Mouse (Mus musculus) midbrain, embryonic 15.5 days (tissue): ENCODE results near the gene Tex45. TPM values are rescaled to one million over a fixed set of nuclear protein-coding genes. Genes with fewer than 3 reads are reported as not detected.

ENCODE experiments used
- ATAC-seq: fragments of 200-750 bp; cut with Nextera tagmentation; replicated peaks from 2 replicates; pipeline ENCODE4 v1.8.0; 2017; ENCODE audit warnings: moderate TSS enrichment
- H3K27ac ChIP-seq: fragments of 300-500 bp; sonication (generic); 2 replicates; pipeline ENCODE4 v1.5.1; 2015; ENCODE audit warnings: mild to moderate bottlenecking, inconsistent platforms
- H3K27me3 ChIP-seq: fragments of 300-500 bp; sonication (generic); replicated peaks from 2 replicates; pipeline ENCODE4 v1.6.1; 2015; ENCODE audit warnings: inconsistent platforms
- H3K36me3 ChIP-seq: fragments of 300-500 bp; sonication (generic); replicated peaks from 2 replicates; pipeline ENCODE4 v1.6.1; 2015; ENCODE audit warnings: inconsistent platforms
- H3K4me1 ChIP-seq: fragments of 300-500 bp; sonication (generic); 2 replicates; pipeline ENCODE4 v1.6.1; 2015; ENCODE audit warnings: inconsistent platforms
- H3K4me2 ChIP-seq: fragments of 300-500 bp; sonication (generic); 2 replicates; pipeline ENCODE4 v1.6.1; 2015; ENCODE audit warnings: inconsistent platforms, mild to moderate bottlenecking, moderate library complexity
- H3K4me3 ChIP-seq: fragments of 300-500 bp; sonication (generic); 2 replicates; pipeline ENCODE4 v1.5.1; 2015; ENCODE audit warnings: mild to moderate bottlenecking, inconsistent platforms
- H3K9ac ChIP-seq: fragments of 300-500 bp; sonication (generic); 2 replicates; pipeline ENCODE4 v1.6.1; 2015; ENCODE audit warnings: mild to moderate bottlenecking, inconsistent platforms
- H3K9me3 ChIP-seq: fragments of 300-500 bp; sonication (generic); 2 replicates; pipeline ENCODE4 v1.6.1; 2016; ENCODE audit warnings: inconsistent platforms
- WGBS: fragments of 180-500 bp; shearing (Covaris S2); methylation state at CpG from one replicate; pipeline ENCODE4 v1.1.7; 2015; ENCODE audit warnings: mixed read lengths; 5-methylcytosine and 5-hydroxymethylcytosine counted together
- polyA plus RNA-seq: library from polyadenylated mRNA; unstranded; fragments of >200 nt; fragmentation: Nextera tagmentation; extraction: Ambion mirVana; gene quantifications from 2 replicates; pipeline ENCODE4 v1.2.1, GENCODE M21; 2015

Tex45 gene
- polyA plus RNA-seq, 1 experiment from 2014 or later: 0.23 TPM

DNA sequence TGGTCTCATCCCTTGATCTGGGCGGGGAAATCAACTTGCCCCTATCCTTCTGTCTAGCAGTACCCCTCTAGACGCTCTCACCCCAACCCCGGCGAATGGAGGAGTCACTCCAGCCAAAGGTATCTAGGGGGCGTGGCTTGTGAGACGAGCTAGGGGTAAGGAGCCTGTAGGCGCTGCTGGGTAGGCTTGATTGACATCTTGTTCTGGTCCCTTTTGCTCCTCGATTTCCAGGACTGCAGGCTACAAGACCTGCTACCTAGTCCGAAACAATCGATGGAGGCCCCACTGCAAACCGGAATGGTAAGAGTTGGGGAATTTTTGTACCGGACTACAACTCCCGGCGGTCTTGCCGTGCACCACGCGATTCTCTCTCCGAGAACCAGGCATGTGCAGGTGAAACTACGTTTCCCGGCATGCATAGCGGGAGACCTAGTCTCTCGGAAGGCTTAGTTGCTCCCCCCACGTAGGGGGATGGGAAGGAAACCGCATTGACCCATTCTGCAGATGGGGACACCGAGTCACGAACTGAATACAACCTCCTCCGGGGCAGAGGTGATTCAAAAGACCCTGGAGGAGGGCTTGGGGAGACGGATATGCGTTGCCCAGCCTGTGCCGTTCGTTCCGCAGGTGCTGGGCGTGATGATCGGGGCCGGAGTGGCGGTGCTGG lies 45.9 kb downstream of the Tex45 start:
- Histone ChIP-seq H3K4me3 (peak overlapping the region; percentile 68), H3K9me3 (no peaks in the 10 kb centered on the region), H3K27ac (peak overlapping the region; percentile 82), H3K4me2 (peak overlapping the region; percentile 92), H3K36me3 (peaks cover 4% of the 10 kb centered on the region; the same call in 1 of the 2 replicates), H3K27me3 (no peaks in the 10 kb centered on the region), H3K4me1 (peaks cover 16% of the 10 kb centered on the region), H3K9ac (peak overlapping the region; percentile 72)
- under 1% methylated on average over 36 of the region's 36 CpGs for WGBS
- peak; percentile 90 for ATAC-seq

DNA sequence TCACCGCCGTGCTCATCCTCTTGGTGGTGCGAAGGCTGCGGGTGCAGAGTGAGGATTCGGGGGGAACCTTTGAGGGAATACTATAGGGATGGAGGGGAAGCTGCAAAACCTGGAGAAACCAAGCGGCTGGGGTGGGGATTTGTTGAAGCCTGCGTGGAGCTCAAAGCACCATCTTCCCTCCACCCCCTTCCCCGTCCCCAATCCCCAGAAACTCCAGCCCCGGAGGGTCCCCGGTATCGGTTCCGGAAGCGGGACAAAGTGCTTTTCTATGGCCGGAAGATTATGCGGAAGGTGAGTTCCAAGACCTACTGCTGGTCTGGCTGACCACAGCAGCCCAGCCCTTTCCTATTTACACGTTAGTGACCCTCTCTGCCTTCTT lies 46.4 kb downstream of the Tex45 start:
- peak overlapping the region; percentile 68 for H3K4me3 ChIP-seq
- H3K9me3 ChIP-seq: no peaks in the 10 kb centered on the region
- WGBS: 11% methylated on average over 16 of the region's 16 CpGs
- H3K9ac ChIP-seq: peak overlapping the region; percentile 72
- H3K27me3 ChIP-seq: no peaks in the 10 kb centered on the region
- no peak for ATAC-seq
- H3K4me1 ChIP-seq: peaks cover 16% of the 10 kb centered on the region
- H3K27ac ChIP-seq: peak overlapping the region; percentile 82
- peaks cover 4% of the 10 kb centered on the region; the same call in 1 of the 2 replicates for H3K36me3 ChIP-seq
- H3K4me2 ChIP-seq: peak overlapping the region; percentile 92

DNA sequence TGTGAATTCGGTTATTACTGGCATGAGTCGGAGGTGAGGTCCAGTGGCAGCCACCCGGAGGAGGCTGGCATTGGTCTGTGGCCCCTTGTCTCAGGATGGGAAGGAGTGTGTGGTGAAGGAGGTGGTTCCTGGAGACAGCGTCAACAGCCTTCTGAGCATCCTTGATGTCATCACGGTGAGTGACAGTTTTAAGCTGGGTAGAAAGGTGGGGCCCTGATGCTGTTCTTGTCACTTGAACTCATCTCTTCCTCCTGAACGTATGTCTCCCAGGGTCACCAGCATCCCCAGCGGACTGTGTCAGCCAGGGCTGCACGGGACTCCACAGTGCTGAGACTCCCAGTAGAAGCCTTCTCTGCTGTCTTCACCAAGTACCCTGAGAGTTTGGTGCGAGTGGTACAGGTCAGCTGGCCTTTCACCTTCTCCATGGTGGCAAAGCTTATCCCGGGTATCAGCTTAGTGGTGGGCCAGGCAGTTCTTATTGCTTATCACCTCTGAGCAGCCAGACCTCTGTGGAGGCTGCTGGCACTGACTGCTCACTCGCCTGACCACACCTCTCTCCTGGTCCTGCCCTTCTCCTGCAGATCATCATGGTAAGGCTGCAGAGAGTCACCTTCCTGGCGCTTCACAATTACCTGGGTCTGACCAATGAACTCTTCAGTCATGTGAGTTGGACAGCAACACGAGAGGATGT lies 51.5 kb downstream of the Tex45 start:
- 94% methylated on average over 13 of the region's 13 CpGs for WGBS

DNA sequence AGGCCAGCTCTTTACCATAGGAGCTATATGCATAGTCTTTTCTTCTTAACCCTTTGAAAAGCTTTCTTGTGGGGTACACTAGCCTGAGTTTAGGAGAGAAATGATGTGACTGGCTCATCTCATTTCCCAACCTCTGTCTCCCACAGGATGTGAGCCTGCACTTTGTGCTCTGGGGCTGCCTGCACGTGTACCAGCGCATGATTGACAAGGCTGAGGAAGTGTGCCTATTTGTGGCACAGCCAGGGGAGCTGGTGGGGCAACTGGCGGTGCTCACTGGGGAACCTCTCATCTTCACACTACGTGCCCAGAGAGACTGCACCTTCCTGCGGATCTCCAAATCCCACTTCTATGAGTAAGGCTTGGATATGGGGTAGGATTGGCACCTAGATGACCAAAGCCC lies 60.2 kb downstream of the Tex45 start:
- Histone ChIP-seq H3K27me3 (no peaks in the 10 kb centered on the region), H3K4me3 (no peak overlapping the region), H3K27ac (no peak overlapping the region), H3K9me3 (no peaks in the 10 kb centered on the region), H3K4me2 (no peak overlapping the region), H3K9ac (no peak overlapping the region), H3K36me3 (peaks cover 28% of the 10 kb centered on the region), H3K4me1 (no peaks in the 10 kb centered on the region)
- 88% methylated on average over 5 of the region's 5 CpGs for WGBS
- ATAC-seq: no peak

More for the DNA sequence above, 51.5 kb downstream of the Tex45 start:
- Histone ChIP-seq H3K27ac (no peak overlapping the region), H3K4me2 (no peak overlapping the region), H3K36me3 (peaks cover 34% of the 10 kb centered on the region), H3K9me3 (no peaks in the 10 kb centered on the region), H3K4me1 (peaks cover 3% of the 10 kb centered on the region), H3K4me3 (no peak overlapping the region), H3K9ac (no peak overlapping the region), H3K27me3 (no peaks in the 10 kb centered on the region)
- no peak for ATAC-seq

DNA sequence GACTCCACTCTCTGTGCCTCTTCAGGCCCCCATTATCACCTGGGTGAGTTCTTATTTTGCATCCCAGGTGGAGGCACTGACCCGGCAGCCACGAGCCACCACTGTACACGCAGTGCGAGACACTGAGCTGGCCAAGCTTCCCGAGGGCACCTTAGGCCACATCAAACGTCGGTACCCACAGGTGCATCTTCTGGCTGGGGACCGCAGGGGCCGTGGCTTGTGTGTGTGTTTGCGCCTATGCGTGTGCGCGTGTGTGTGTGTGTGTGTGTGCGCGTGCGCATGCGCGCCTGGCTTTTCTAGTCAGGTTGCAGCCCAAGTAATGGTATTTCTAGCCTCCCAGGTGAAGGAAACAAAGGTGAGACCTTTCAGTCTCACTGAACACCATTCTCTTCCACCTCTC lies 61.3 kb downstream of the Tex45 start:
- peaks cover 31% of the 10 kb centered on the region for H3K36me3 ChIP-seq
- no peak overlapping the region for H3K27ac ChIP-seq
- H3K4me3 ChIP-seq: no peak overlapping the region
- H3K9ac ChIP-seq: no peak overlapping the region
- no peaks in the 10 kb centered on the region for H3K9me3 ChIP-seq
- no peak overlapping the region for H3K4me2 ChIP-seq
- H3K4me1 ChIP-seq: no peaks in the 10 kb centered on the region
- 95% methylated on average over 18 of the region's 18 CpGs for WGBS
- ATAC-seq: no peak
- no peaks in the 10 kb centered on the region for H3K27me3 ChIP-seq

DNA sequence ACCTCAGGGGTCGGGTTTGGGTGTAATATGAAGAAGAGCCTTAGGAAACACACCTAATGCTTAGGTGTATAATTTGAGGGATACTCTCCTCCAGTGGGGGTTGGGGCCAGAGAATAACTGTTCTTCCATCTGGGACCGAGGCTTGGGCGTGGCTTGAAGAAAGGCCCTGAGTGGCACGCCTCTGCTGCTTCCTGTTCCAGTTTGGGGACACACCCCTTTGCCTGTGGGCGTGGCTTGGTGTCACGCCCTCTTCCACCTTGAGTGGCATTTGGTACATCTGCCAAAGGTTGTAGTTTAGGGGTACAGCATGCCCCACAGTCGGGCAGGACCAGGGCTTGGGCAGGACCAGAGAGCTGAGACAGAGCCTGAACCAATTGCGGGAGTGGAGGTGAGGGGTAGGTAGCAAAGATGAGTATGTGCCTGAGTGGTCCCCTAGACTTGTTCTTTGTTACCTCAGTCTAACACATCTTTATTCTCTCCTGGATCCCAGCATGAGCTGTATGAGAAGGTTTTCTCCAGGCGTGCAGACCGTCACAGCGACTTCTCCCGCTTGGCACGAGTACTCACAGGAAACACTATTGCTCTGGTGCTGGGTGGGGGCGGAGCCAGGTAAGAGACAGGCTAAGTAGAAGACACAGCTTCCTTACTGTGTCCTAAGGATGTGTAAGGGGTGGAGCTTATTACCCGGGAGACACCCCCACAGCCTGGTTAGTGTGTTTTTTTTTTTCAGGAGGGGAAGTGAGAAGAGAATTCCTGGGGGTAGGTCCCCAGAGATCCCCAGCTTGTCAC lies 65.6 kb downstream of the Tex45 start:
- Histone ChIP-seq H3K27me3 (no peaks in the 10 kb centered on the region), H3K9me3 (no peaks in the 10 kb centered on the region), H3K4me2 (no peak overlapping the region), H3K36me3 (peaks cover 52% of the 10 kb centered on the region), H3K4me1 (no peaks in the 10 kb centered on the region), H3K9ac (no peak overlapping the region), H3K27ac (no peak overlapping the region), H3K4me3 (no peak overlapping the region)
- WGBS: 68% methylated on average over 15 of the region's 15 CpGs
- ATAC-seq: no peak

Other genes starting within 250 kb of the Tex45 start
- 64.0 and 64.4 TPM in 2 replicates for gene Insr, start 191.2 kb upstream of the Tex45 start, polyA plus RNA-seq
- gene A430078G23Rik, start 117.4 kb upstream of the Tex45 start, polyA plus RNA-seq: not detected in 2 replicates
- 11.8 and 13.3 TPM in 2 replicates for gene Arhgef18, start 77.9 kb upstream of the Tex45 start, polyA plus RNA-seq
- gene Pex11g, start 3.2 kb upstream of the Tex45 start, polyA plus RNA-seq: 4.9 and 5.4 TPM in 2 replicates
- 83.9 and 89.2 TPM in 2 replicates for gene Zfp358, start 22.3 kb downstream of the Tex45 start, polyA plus RNA-seq
- gene Mcoln1, start 29.6 kb downstream of the Tex45 start, polyA plus RNA-seq: 126 and 130 TPM in 2 replicates
- 42.5 and 45.5 TPM in 2 replicates for gene Pnpla6, start 44.5 kb downstream of the Tex45 start, polyA plus RNA-seq
- 0.43 and 0.57 TPM in 2 replicates for gene C330021F23Rik, start 97.1 kb downstream of the Tex45 start, polyA plus RNA-seq
- gene Camsap3, start 116.4 kb downstream of the Tex45 start, polyA plus RNA-seq: 51.8 and 53.5 TPM in 2 replicates
- 54.2 and 58.7 TPM in 2 replicates for gene Xab2, start 150.5 kb downstream of the Tex45 start, polyA plus RNA-seq
- 73.4 and 84.0 TPM in 2 replicates for gene Pet100, start 150.7 kb downstream of the Tex45 start, polyA plus RNA-seq
- 2.3 and 6.0 TPM in 2 replicates for gene Pcp2, start 154.7 kb downstream of the Tex45 start, polyA plus RNA-seq
- 40.5 and 52.9 TPM in 2 replicates for gene Stxbp2, start 160.1 kb downstream of the Tex45 start, polyA plus RNA-seq
- 0.37 and 0.57 TPM in 2 replicates for gene Retn, start 184.9 kb downstream of the Tex45 start, polyA plus RNA-seq
- gene Mcemp1, start 194.9 kb downstream of the Tex45 start, polyA plus RNA-seq: 0.15 and 0.26 TPM in 2 replicates
- 18.3 and 19.0 TPM in 2 replicates for gene Fcor, start 201.5 kb downstream of the Tex45 start, polyA plus RNA-seq
- gene Trappc5, start 205.4 kb downstream of the Tex45 start, polyA plus RNA-seq: 66.6 and 68.4 TPM in 2 replicates
- 0.41 and 0.57 TPM in 2 replicates for gene Fcer2a, start 223.3 kb downstream of the Tex45 start, polyA plus RNA-seq
- not detected in 2 replicates for gene Clec4g, start 249.8 kb downstream of the Tex45 start, polyA plus RNA-seq